Mouse (Mus musculus) large intestine, adult 2 months (tissue): ENCODE data around the gene Dagla. TPM values are rescaled to one million over a fixed set of nuclear protein-coding genes. Genes with fewer than 3 reads are reported as not detected.
A peak's percentile ranks its signal among the peaks of the same experiment; 100 is the strongest.

Experiments used
- DNase-seq: peaks from one replicate; pipeline ENCODE4 v3.0.0-alpha.2; 2012; ENCODE audit warnings: low read depth, low spot score
- WGBS: fragments of 180-500 bp; shearing (Covaris S2); methylation state at CpG from one replicate; pipeline ENCODE4 v1.1.7; 2018; 5-methylcytosine and 5-hydroxymethylcytosine counted together
- polyA plus RNA-seq: library from polyadenylated mRNA; depleted of rRNA; stranded (reverse); fragments of >200 nt; gene quantifications from 2 replicates; pipeline ENCODE4 v1.2.3, GENCODE M21; 2012

Gene Dagla
- polyA plus RNA-seq, 1 experiment: 7.7 TPM

DNA sequence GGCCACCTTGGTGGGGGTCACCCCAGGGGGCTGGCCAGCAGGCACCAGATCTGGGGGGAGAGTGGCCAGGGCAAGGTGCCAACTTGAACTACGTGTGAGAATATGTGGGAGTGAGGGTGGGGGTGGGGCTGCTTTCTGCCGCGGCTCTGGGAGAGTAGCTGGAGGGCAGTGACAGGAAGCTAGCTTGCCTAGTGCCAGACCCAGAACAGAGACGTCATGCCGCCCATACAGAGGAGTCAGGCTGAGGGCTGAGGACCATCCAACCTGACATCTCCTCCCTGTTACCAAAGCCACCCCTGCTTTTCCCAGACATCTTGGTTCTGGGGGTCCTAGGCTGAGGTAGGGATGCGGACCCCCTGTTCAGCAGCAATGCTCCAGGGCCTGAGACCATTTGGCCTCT, 57.5 kb downstream of the Dagla start:
- WGBS: 54% methylated on average over 6 of the region's 6 CpGs
- DNase-seq: no peak

DNA sequence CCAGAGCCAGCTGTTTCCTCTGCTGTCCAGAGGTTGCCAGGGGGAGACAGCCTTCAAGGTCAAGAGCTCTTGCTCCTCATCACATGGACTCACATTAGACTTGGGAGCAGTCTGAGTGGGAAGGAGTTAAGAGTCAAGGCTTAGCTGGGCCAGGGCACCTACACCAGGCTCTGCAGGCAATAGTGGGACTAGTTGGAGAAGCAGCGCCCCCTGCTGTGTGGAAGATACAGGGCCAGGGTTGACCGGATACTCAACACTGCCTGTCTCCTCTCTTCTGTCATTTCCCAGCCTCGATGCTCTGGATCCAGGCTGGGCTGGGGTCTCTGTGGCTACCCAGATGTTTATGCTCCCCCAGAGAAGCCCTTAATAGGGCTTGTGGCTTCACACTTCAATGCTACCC, 60.5 kb downstream of the Dagla start:
- no peak for DNase-seq
- 17% methylated on average over 3 of the region's 3 CpGs for WGBS

DNA sequence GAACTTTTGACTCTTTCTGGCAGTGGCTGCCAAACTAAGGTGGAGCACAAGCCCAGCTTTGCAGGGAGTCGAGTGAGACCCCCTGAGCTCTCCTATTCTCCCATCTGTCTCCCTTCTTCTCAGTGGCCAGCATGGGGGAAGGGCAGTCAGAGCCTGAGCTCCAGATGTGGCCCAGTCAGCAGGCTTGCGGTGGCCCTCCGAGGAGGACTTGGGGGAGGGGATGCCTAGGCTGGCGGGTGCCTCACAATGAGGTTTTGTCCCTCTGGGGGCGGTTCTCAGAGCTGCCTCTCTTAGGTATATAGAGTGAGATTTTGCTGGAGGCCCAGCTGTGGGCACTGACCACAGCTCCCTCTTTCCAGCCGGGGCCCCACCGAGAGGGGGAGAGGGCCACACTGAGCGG, 61.8 kb downstream of the Dagla start:
- DNase-seq: no peak
- WGBS: 46% methylated on average over 8 of the region's 8 CpGs

DNA sequence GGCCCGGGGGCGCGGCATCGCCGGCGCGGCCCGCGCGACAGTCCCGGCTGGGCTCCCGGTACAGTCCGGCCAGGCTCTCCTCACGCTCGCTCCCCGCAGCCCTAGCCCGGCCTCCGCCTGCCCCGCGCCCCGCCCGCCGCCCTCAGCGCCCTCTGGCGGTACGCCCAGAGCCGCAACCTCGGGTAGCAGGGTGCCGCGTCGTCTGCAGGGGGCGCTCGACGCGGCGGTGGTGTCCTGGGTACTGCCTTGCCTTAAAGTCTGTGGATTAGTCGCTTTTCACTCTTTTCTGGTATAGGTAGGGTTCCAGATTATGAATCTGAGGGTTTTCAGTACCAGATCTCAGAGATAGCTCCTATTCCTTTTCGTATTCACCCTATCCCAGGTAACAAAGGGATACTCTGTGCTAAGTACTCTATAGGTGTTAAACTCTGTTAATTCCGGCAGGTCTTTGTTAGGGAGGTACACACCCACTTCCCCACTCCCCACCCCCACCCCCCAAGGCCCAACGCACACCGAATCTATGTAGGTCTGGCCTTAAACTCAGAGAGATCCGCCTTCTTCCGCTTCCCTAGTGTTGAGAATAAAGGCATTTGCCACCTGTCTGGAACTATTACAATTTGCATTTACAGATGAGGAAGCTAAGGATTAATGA, 63.9 kb downstream of the Dagla start, which contains the start of gene Myrf:
Gene Myrf (minus strand): TSS at position 95 of the 652 bp plus-strand sequence.
- WGBS: 8% methylated on average over 43 of the region's 43 CpGs

DNA sequence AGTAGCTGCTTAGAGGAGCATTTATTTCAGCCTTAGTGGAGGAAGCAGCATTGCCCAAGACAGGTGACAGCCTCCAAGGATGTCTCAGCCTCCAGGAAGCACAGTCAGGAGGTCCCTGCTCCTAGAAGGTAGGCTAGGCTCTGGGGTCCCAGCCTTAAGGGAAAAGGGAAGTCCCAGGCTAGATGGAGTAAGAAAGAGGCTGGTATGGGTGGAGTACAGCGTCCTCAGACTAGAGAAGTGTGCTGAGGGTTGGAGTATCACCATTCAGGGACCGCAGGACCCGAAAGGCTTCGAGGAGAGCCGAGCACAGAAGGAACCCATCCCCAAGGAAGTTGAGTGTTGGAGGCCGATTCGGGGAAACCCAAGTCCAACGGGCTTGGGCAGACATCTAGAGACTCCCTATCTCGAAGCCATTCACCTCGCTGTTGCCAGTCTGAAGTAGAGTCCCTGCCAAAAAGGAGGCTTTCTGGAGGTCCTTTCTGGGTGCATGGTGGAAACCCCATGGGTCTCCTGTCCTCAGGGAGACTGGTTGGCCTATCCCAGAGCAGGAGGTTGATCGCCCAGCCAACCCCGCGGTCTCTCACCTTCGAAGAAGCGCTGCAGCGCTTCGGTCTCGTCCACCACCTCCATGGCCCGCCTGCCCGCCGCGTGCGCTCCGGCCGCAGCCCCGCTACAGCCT, 64.6 kb downstream of the Dagla start:
- 6% methylated on average over 26 of the region's 26 CpGs for WGBS
- DNase-seq: no peak

More for the DNA sequence above, 63.9 kb downstream of the Dagla start, which contains the start of gene Myrf:
- peak; percentile 29 for DNase-seq

- no peak for DNase-seq
- WGBS: 64% methylated on average over 2 of the region's 2 CpGs
Observed at GRCm38 (mm10) chr19:10239419-10239818, 65.3 kb downstream of the Dagla start.

GRCm38 (mm10) chr19:10238477-10238876, 66.2 kb downstream of the Dagla start:
- DNase-seq: no peak
- 66% methylated on average over 3 of the region's 3 CpGs for WGBS

GRCm38 (mm10) chr19:10235784-10236565, 68.7 kb downstream of the Dagla start:
- WGBS: 64% methylated on average over 9 of the region's 9 CpGs
- no peak for DNase-seq

GRCm38 (mm10) chr19:10232327-10233017, 72.2 kb downstream of the Dagla start:
- no peak for DNase-seq
- WGBS: 62% methylated on average over 9 of the region's 9 CpGs

DNA sequence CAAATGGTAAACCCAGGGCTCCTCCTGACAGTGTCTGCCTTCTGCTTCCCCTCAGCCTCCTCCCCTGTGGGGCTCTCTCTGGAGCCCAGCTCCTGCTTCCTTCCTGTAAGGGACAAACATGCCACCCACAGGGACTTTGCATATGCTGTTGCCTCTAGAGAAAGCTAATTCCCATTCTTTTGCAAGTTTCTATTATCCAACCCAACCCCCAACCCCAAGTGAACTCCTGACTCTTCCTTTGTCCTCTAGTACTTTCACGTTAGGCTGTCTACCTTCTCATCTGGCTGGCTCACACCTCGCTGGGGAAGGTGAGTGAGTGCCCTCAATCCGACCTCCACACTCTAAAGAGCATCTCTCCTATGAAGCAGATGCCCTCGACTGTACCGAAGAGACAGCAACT, 72.8 kb downstream of the Dagla start:
- no peak for DNase-seq
- 50% methylated on average over 5 of the region's 5 CpGs for WGBS

DNA sequence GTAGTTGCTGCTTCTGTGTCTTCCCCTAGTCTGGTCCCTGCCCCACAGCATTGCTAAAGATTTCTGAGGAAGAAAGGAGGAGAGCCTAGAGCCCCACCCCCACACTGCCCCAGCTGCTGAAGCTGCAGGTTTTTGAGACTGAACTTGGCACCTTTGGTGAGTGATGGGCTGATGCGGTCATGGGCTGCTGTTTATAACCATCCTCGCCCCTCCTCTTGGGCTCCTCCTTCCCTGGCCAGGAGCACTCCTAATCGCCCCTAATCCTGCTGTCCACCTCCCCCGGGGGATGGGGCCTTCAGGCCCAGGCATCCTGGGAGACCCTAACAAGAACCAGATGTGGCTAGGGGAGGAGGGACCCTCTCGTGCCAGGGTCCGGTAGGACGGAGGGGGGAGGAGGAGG, 73.7 kb downstream of the Dagla start:
- WGBS: 42% methylated on average over 7 of the region's 7 CpGs
- DNase-seq: no peak

DNA sequence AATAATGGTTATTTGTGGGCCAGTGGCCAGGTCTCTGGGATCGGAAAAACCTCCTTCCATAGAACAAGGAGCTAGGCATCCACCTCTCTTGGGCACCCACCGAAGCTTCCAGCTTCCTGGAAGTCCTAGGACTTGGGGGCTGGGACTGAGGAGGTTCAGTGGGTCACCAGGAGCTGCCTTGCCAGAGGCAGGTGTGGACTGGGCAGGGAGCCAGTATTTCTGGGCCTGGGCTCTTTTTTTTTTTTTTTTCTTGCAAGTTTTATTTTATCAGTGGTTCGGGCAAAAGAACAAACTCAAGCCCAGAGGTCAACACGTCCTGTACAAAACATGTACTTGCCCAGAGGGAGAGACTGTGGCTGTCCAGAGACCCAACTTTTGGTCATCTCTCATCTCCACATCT, 78.9 kb downstream of the Dagla start:
- no peak for DNase-seq
- WGBS: 34% methylated on average over 4 of the region's 4 CpGs

- WGBS: 26% methylated on average over 26 of the region's 26 CpGs
- DNase-seq: no peak
Observed at GRCm38 (mm10) chr19:10224637-10225453, 79.8 kb downstream of the Dagla start.

GRCm38 (mm10) chr19:10223561-10223960, 81.1 kb downstream of the Dagla start:
- WGBS: 70% methylated on average over 4 of the region's 4 CpGs
- no peak for DNase-seq

- 25% methylated on average over 8 of the region's 8 CpGs for WGBS
- no peak for DNase-seq
Observed at GRCm38 (mm10) chr19:10222656-10223055, 82.0 kb downstream of the Dagla start.

DNA sequence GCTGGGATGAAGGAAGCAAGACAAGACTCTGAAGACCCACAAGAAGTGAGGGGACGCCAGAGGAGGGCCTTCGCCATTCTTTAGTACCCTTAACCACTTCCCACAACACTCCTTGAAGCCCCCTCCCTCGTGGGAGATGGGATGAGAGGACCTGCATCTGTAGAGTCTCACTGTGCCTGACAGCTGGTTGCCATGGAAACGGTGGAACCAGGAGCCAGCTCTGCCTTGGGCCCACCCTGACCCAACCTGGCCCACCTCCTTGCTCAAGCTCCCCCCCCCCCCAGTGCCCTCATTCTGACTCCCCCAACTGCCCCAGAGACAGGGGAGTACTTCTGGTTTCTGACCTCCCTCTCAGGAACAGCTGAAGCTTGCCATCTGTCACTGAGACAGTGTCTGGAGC, 83.1 kb downstream of the Dagla start:
- WGBS: 59% methylated on average over 4 of the region's 4 CpGs
- no peak for DNase-seq

- 65% methylated on average over 6 of the region's 6 CpGs for WGBS
- no peak for DNase-seq
Observed at GRCm38 (mm10) chr19:10219593-10219992, 85.1 kb downstream of the Dagla start.

GRCm38 (mm10) chr19:10219108-10219507, 85.6 kb downstream of the Dagla start:
- 33% methylated on average over 3 of the region's 3 CpGs for WGBS
- DNase-seq: no peak

- 64% methylated on average over 8 of the region's 8 CpGs for WGBS
- DNase-seq: no peak
Observed at GRCm38 (mm10) chr19:10216101-10216500, 88.6 kb downstream of the Dagla start.
